Mouse (Mus musculus) midbrain, embryonic 13.5 days (tissue): ENCODE data around the gene Fam151a. TPM values are rescaled to one million over a fixed set of nuclear protein-coding genes. Genes with fewer than 3 reads are reported as not detected.
"Not testable (repeated sequence)": the region's sequence is repeated elsewhere in the genome, so short reads cannot be mapped to it uniquely, and the experiment has no call there.

ENCODE experiments used
- ATAC-seq: fragments of 200-750 bp; cut with Nextera tagmentation; 2 replicates; pipeline ENCODE4 v1.8.0; 2017; ENCODE audit warnings: mild to moderate bottlenecking, moderate TSS enrichment, moderate library complexity
- H3K27ac ChIP-seq: fragments of 300-500 bp; sonication (generic); 2 replicates; pipeline ENCODE4 v1.5.1; 2015; ENCODE audit warnings: inconsistent platforms, mild to moderate bottlenecking, moderate library complexity
- H3K27me3 ChIP-seq: fragments of 300-500 bp; sonication (generic); 2 replicates; pipeline ENCODE4 v1.6.1; 2015; ENCODE audit warnings: mild to moderate bottlenecking, inconsistent platforms
- H3K36me3 ChIP-seq: fragments of 300-500 bp; sonication (generic); 2 replicates; pipeline ENCODE4 v1.6.1; 2015; ENCODE audit warnings: mild to moderate bottlenecking, inconsistent platforms
- H3K4me1 ChIP-seq: fragments of 300-500 bp; sonication (generic); replicated peaks from 2 replicates; pipeline ENCODE4 v1.6.1; 2015; ENCODE audit warnings: inconsistent platforms
- H3K4me2 ChIP-seq: fragments of 300-500 bp; sonication (generic); replicated peaks from 2 replicates; pipeline ENCODE4 v1.6.1; 2015; ENCODE audit warnings: moderate library complexity, mild to moderate bottlenecking, inconsistent platforms
- H3K4me3 ChIP-seq: fragments of 300-500 bp; sonication (generic); replicated peaks from 2 replicates; pipeline ENCODE4 v1.5.1; 2015; ENCODE audit warnings: mild to moderate bottlenecking, inconsistent platforms
- H3K9ac ChIP-seq: fragments of 300-500 bp; sonication (generic); replicated peaks from 2 replicates; pipeline ENCODE4 v1.6.1; 2015; ENCODE audit warnings: mild to moderate bottlenecking, inconsistent platforms
- H3K9me3 ChIP-seq: fragments of 300-500 bp; sonication (generic); 2 replicates; pipeline ENCODE4 v1.6.1; 2016; ENCODE audit warnings: mild to moderate bottlenecking, inconsistent platforms
- WGBS: fragments of 180-500 bp; shearing (Covaris S2); methylation state at CpG from one replicate; pipeline ENCODE4 v1.1.7; 2015; 5-methylcytosine and 5-hydroxymethylcytosine counted together
- polyA plus RNA-seq: library from polyadenylated mRNA; unstranded; fragments of >200 nt; fragmentation: Nextera tagmentation; extraction: Ambion mirVana; gene quantifications from 2 replicates; pipeline ENCODE4 v1.2.1, GENCODE M21; 2015

Gene Fam151a
- polyA plus RNA-seq, 1 experiment from 2014 or later = not detected

GRCm38 (mm10) chr4:106793826-106794225 lies 60.1 kb downstream of the Fam151a start:
- H3K4me1 ChIP-seq, ATAC-seq, H3K4me2 ChIP-seq, H3K9me3 ChIP-seq, H3K27ac ChIP-seq, H3K9ac ChIP-seq, H3K27me3 ChIP-seq, H3K36me3 ChIP-seq, H3K4me3 ChIP-seq: not testable (repeated sequence)
- WGBS = 93% methylated on average over 9 of the region's 9 CpGs

GRCm38 (mm10) chr4:106794247-106794646 lies 60.6 kb downstream of the Fam151a start:
- no peak overlapping the region for H3K4me3 ChIP-seq
- no peaks in the 10 kb centered on the region for H3K9me3 ChIP-seq
- H3K4me2 ChIP-seq = no peak overlapping the region
- H3K9ac ChIP-seq = no peak overlapping the region
- H3K27ac ChIP-seq = no peak overlapping the region
- H3K27me3 ChIP-seq = no peaks in the 10 kb centered on the region
- ATAC-seq = no peak
- H3K4me1 ChIP-seq = peaks cover 4% of the 10 kb centered on the region; the same call in 1 of the 2 replicates
- 90% methylated on average over 7 of the region's 7 CpGs for WGBS
- H3K36me3 ChIP-seq = no peaks in the 10 kb centered on the region

GRCm38 (mm10) chr4:106795289-106795688 lies 61.6 kb downstream of the Fam151a start:
- Histone ChIP-seq H3K36me3 (no peaks in the 10 kb centered on the region), H3K4me2 (no peak overlapping the region), H3K4me1 (peaks cover 6% of the 10 kb centered on the region), H3K9ac (no peak overlapping the region), H3K27ac (no peak overlapping the region), H3K4me3 (no peak overlapping the region), H3K27me3 (no peaks in the 10 kb centered on the region), H3K9me3 (no peaks in the 10 kb centered on the region)
- 79% methylated on average over 2 of the region's 2 CpGs for WGBS
- ATAC-seq = no peak

Other genes with a start within 250 kb of the Fam151a start
- gene Bsnd, start 241.6 kb upstream of the Fam151a start, polyA plus RNA-seq = not detected in 2 replicates
- gene Dhcr24, start 172.9 kb upstream of the Fam151a start, polyA plus RNA-seq = 7.8 and 8.9 TPM in 2 replicates
- gene Lexm, start 116.6 kb upstream of the Fam151a start, polyA plus RNA-seq = 0.13 TPM in 1 of 2 replicates, not detected in the other
- gene Ttc22, start 111.5 kb upstream of the Fam151a start, polyA plus RNA-seq = 1.9 and 2.2 TPM in 2 replicates
- gene Pars2, start 82.8 kb upstream of the Fam151a start, polyA plus RNA-seq = 9.9 and 10.5 TPM in 2 replicates
- 118 and 119 TPM in 2 replicates for gene Ttc4, start 54.9 kb upstream of the Fam151a start, polyA plus RNA-seq
- 0.17 and 0.22 TPM in 2 replicates for gene Mroh7, start 3.0 kb upstream of the Fam151a start, polyA plus RNA-seq
- 1.00 and 1.4 TPM in 2 replicates for gene Acot11, start 71.1 kb downstream of the Fam151a start, polyA plus RNA-seq
- 192 and 229 TPM in 2 replicates for gene Ssbp3, start 176.8 kb downstream of the Fam151a start, polyA plus RNA-seq